Mouse (Mus musculus): ENCODE measurements at regions not wholly inside any gene's neighbourhood (a gene's known extent, or its start where the extent isn't known, plus 50 kb on each side); places are given as distances from the start of the nearest gene placed in this dataset.
A peak's percentile ranks its signal among the peaks of the same experiment; 100 is the strongest.

GRCm38 (mm10) chr14:46706462-46706861 is 53.9 kb upstream of the Cdkn3 start:
- 70% methylated on average over 4 of the region's 4 CpGs for WGBS (ENCODE audit: insufficient replicate concordance)
- no peak overlapping the region for H3K9ac ChIP-seq (replicated peaks)
- no peaks in the 10 kb centered on the region for H3K27me3 ChIP-seq (ENCODE audit: control insufficient read depth, insufficient read depth, low read length)
- no peaks in the 10 kb centered on the region for H3K9me3 ChIP-seq (ENCODE audit: control insufficient read depth, low read length)
- no peak for ATAC-seq (ENCODE audit: insufficient read depth)
- peaks cover 0 to 3% of the 10 kb centered on the region in 2 experiments; a peak in 1 of 4 replicates for H3K4me1 ChIP-seq (replicated peaks; ENCODE audit: control insufficient read depth in 2 of 2, insufficient read depth in 2 of 2, low read length in 1 of 2)
- H3K27ac ChIP-seq: no peak overlapping the region
- DNase-seq (ENCODE audit: low read depth in 3 of 3, low spot score in 3 of 3): no peak
- no peak overlapping the region for H3K4me2 ChIP-seq (ENCODE audit: low read depth)
- TF ChIP-seq CTCF (IDR thresholded peaks at IDR 0.05; ENCODE audit: low read depth): no peak
- no peak for TF ChIP-seq EP300 (IDR thresholded peaks at IDR 0.05; ENCODE audit: low read depth)
- no peak overlapping the region for H3K4me3 ChIP-seq (ENCODE audit: insufficient read depth in 1 of 2, low read depth in 2 of 2, low read length in 2 of 2)
- H3K36me3 ChIP-seq (replicated peaks; ENCODE audit: control insufficient read depth, insufficient read depth, low read depth): no peaks in the 10 kb centered on the region

DNA sequence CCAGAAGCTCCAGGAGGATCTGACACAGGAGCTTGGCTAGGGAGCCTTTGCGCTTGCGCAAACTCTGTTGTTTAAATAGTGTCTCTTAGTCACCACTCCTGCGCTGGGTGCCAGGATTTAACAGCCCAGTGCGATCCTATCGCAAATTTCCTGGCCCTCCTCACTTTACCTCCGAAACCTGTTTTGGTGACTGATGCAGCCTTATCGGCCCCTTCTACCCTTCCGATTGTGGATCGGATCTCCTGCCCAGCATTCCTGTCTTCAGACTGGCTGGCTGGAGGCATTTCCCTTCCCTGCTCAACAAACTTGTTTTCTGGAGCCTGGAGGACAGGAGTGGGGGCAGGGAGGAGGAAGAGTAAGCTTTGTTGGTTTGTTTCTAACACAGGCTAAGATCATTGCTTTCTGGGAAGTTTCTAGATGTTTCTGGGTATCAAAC is 56.0 kb upstream of the Cdkn3 start:
- no peaks in the 10 kb centered on the region for H3K36me3 ChIP-seq (replicated peaks; ENCODE audit: control insufficient read depth, insufficient read depth, low read depth)
- H3K27ac ChIP-seq: no peak overlapping the region
- DNase-seq (ENCODE audit: low read depth in 3 of 3, low spot score in 3 of 3) (no peak), ATAC-seq (ENCODE audit: insufficient read depth) (no peak)
- peak overlapping the region; percentile 38; the same call in 1 of the 2 replicates for H3K4me2 ChIP-seq (ENCODE audit: low read depth)
- 17% methylated on average over 9 of the region's 9 CpGs for WGBS (ENCODE audit: insufficient replicate concordance)
- no peaks in the 10 kb centered on the region for H3K27me3 ChIP-seq (ENCODE audit: control insufficient read depth, insufficient read depth, low read length)
- TF ChIP-seq CTCF (IDR thresholded peaks at IDR 0.05; ENCODE audit: low read depth): no peak
- no peak overlapping the region for H3K9ac ChIP-seq (replicated peaks)
- H3K4me1 ChIP-seq (replicated peaks; ENCODE audit: control insufficient read depth in 2 of 2, insufficient read depth in 2 of 2, low read length in 1 of 2): peaks cover 0 to 3% of the 10 kb centered on the region in 2 experiments; a peak in 1 of 4 replicates
- peak overlapping the region in 1 of 2 experiments; percentile 8; a peak in 1 of 4 replicates for H3K4me3 ChIP-seq (ENCODE audit: insufficient read depth in 1 of 2, low read depth in 2 of 2, low read length in 2 of 2)
- H3K9me3 ChIP-seq (ENCODE audit: control insufficient read depth, low read length): no peaks in the 10 kb centered on the region

- 0 out of 2 replicates have a peak, but pooled peaks have one; percentile 7 for TF ChIP-seq EP300 (IDR thresholded peaks at IDR 0.05; ENCODE audit: low read depth)
- TF ChIP-seq CTCF (IDR thresholded peaks at IDR 0.05; ENCODE audit: low read depth): peak; percentile 77
- H3K9me3 ChIP-seq (ENCODE audit: control insufficient read depth, low read length): no peaks in the 10 kb centered on the region
- DNase-seq (ENCODE audit: low read depth in 3 of 3, low spot score in 3 of 3): peak in 1 of 3 experiments; percentile 10
- no peak overlapping the region for H3K9ac ChIP-seq (replicated peaks)
- ATAC-seq (ENCODE audit: insufficient read depth): no peak
- no peaks in the 10 kb centered on the region for H3K36me3 ChIP-seq (replicated peaks; ENCODE audit: control insufficient read depth, insufficient read depth, low read depth)
- H3K4me2 ChIP-seq (ENCODE audit: low read depth): no peak overlapping the region
- 35% methylated on average over 17 of the region's 17 CpGs for WGBS (ENCODE audit: insufficient replicate concordance)
- no peak overlapping the region for H3K4me3 ChIP-seq (ENCODE audit: insufficient read depth in 1 of 2, low read depth in 2 of 2, low read length in 2 of 2)
- H3K4me1 ChIP-seq (replicated peaks; ENCODE audit: control insufficient read depth in 2 of 2, insufficient read depth in 2 of 2, low read length in 1 of 2): peaks cover 0 to 3% of the 10 kb centered on the region in 2 experiments; a peak in 1 of 4 replicates
- H3K27ac ChIP-seq: no peak overlapping the region
- H3K27me3 ChIP-seq (ENCODE audit: control insufficient read depth, insufficient read depth, low read length): no peaks in the 10 kb centered on the region
Measured at GRCm38 (mm10) chr14:46702669-46703435, 57.5 kb upstream of the Cdkn3 start.

DNA sequence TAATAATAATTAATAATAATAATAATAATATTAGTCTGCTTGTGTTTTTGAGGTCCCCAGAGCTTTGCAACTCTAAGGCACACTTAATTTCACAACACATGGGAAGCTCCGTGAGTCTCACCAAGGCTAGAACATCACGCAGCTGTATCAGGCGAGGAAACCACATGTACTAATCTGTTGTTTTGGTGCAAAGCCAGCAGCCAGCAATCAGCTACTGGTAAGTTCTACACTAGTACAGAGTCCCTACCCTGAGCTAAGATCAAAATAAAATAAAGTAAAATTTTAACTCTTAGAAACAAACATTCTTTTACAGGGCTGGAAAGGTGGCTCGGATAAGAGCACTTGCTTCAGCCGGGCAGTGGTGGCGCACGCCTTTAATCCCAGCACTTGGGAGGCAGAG is 67.8 kb upstream of the Cdkn3 start:
- no peaks in the 10 kb centered on the region for H3K27me3 ChIP-seq (ENCODE audit: control insufficient read depth, insufficient read depth, low read length)
- H3K4me1 ChIP-seq (replicated peaks; ENCODE audit: control insufficient read depth in 2 of 2, insufficient read depth in 2 of 2, low read length in 1 of 2): no peaks in the 10 kb centered on the region
- ATAC-seq (ENCODE audit: insufficient read depth) (no peak), DNase-seq (ENCODE audit: low read depth in 3 of 3, low spot score in 3 of 3) (no peak)
- no peak for TF ChIP-seq EP300 (IDR thresholded peaks at IDR 0.05; ENCODE audit: low read depth)
- no peak for TF ChIP-seq CTCF (IDR thresholded peaks at IDR 0.05; ENCODE audit: low read depth)
- H3K9me3 ChIP-seq (ENCODE audit: control insufficient read depth, low read length): no peaks in the 10 kb centered on the region
- no peak overlapping the region for H3K27ac ChIP-seq
- WGBS (ENCODE audit: insufficient replicate concordance): 70% methylated on average over 7 of the region's 7 CpGs
- H3K4me3 ChIP-seq (ENCODE audit: insufficient read depth in 1 of 2, low read depth in 2 of 2, low read length in 2 of 2): no peak overlapping the region
- no peak overlapping the region for H3K4me2 ChIP-seq (ENCODE audit: low read depth)
- H3K9ac ChIP-seq (replicated peaks): no peak overlapping the region
- no peaks in the 10 kb centered on the region for H3K36me3 ChIP-seq (replicated peaks; ENCODE audit: control insufficient read depth, insufficient read depth, low read depth)

GRCm38 (mm10) chr14:46692067-46692466 is 68.3 kb upstream of the Cdkn3 start:
- Histone ChIP-seq H3K9ac (replicated peaks) (no peak overlapping the region), H3K36me3 (replicated peaks; ENCODE audit: control insufficient read depth, insufficient read depth, low read depth) (no peaks in the 10 kb centered on the region), H3K27ac (no peak overlapping the region), H3K4me3 (ENCODE audit: insufficient read depth in 1 of 2, low read depth in 2 of 2, low read length in 2 of 2) (no peak overlapping the region), H3K4me1 (replicated peaks; ENCODE audit: control insufficient read depth in 2 of 2, insufficient read depth in 2 of 2, low read length in 1 of 2) (peaks cover 0 to 1% of the 10 kb centered on the region in 2 experiments; a peak in 2 of 4 replicates), H3K27me3 (ENCODE audit: control insufficient read depth, insufficient read depth, low read length) (no peaks in the 10 kb centered on the region), H3K9me3 (ENCODE audit: control insufficient read depth, low read length) (no peaks in the 10 kb centered on the region), H3K4me2 (ENCODE audit: low read depth) (no peak overlapping the region)
- TF ChIP-seq EP300 (IDR thresholded peaks at IDR 0.05; ENCODE audit: low read depth) (no peak), CTCF (IDR thresholded peaks at IDR 0.05; ENCODE audit: low read depth) (no peak)
- DNase-seq (ENCODE audit: low read depth in 3 of 3, low spot score in 3 of 3) (no peak), ATAC-seq (ENCODE audit: insufficient read depth) (no peak)
- 71% methylated on average over 2 of the region's 2 CpGs for WGBS (ENCODE audit: insufficient replicate concordance)

Data from liver, embryonic 14.5 days (tissue).